Mouse (Mus musculus): Measurements from ENCODE around the gene Tbxas1. TPM values are rescaled to one million over a fixed set of nuclear protein-coding genes. Genes with fewer than 3 reads are reported as not detected.

Tbxas1 gene
- total RNA-seq (2022) = 10 to 100 TPM in 2 of 4 experiments, 1 to 10 TPM in 2; 2.1 to 16.8 (median 7.6) TPM

GRCm38 (mm10) chr6:38875258-38876070 lies at the start of gene Tbxas1:
Gene Tbxas1, plus strand, starts transcription at chr6:38875404.
- peak in 1 of 2 experiments; percentile 35 for DNase-seq (ENCODE audit: low spot score in 2 of 2)

GRCm38 (mm10) chr6:38825886-38826285 lies 49.3 kb upstream of the Tbxas1 start:
- DNase-seq (ENCODE audit: low spot score in 2 of 2) = no peak

- no peak for DNase-seq (ENCODE audit: low spot score in 2 of 2)
Observed at GRCm38 (mm10) chr6:38826857-38827256, 48.3 kb upstream of the Tbxas1 start.

DNA sequence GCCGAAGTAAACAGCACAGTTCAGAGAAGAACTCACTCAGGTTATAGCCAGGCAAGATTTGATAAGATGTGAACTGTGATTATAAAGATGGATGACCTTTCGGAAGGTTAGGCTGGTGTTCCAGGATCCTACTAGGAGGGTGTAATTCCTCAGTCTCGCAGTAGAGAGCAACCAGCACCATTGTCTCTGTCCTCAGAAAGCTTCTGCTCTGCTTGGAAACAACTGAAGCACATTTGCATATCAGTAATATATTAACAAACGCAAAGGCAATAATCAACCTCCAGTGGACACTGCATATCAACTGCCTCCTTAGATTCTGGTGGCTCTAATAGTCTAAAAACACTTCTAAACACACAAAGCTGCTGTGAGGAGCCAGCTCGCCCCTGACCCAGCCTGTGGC lies 47.8 kb upstream of the Tbxas1 start:
- DNase-seq (ENCODE audit: low spot score in 2 of 2) = no peak

DNA sequence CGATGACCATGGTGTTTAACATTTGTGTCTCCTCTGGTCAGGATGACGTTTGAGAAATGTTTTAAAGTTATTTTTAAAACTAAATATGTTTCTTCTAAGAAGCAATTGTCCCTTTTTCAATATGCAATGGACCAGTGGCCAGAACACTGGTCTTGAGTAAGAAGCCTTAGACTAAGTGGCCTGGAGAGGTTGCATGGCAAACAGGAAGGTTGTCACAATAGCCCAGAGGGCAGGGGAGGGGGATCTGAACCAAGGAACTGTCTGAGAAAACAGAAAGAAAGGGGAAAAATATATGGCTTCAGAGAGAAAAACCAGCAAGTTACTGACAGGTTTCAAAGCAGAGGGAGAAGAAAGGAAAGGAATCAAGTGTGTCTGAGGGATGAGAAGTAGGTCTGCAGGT lies 47.0 kb upstream of the Tbxas1 start:
- no peak for DNase-seq (ENCODE audit: low spot score in 2 of 2)

DNA sequence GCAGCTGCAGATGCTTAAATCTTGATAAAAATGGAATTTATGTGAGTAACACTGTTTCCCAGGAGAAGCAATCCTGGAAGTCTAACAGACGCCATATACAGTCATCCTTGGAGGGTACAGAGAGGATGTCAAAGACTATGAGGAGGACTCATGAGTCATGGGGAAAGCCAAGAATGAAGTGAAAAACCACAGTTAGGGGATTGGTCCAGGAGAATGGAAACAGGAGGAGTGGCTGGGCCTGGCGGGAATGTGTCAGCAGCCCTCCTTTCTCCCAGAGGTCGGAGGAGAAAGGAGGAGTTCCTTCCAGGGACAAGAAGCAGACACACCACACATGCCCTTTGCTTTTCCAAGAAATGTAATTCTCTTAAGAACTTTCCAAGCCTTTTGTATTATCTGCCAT lies 45.8 kb upstream of the Tbxas1 start:
- no peak for DNase-seq (ENCODE audit: low spot score in 2 of 2)

DNA sequence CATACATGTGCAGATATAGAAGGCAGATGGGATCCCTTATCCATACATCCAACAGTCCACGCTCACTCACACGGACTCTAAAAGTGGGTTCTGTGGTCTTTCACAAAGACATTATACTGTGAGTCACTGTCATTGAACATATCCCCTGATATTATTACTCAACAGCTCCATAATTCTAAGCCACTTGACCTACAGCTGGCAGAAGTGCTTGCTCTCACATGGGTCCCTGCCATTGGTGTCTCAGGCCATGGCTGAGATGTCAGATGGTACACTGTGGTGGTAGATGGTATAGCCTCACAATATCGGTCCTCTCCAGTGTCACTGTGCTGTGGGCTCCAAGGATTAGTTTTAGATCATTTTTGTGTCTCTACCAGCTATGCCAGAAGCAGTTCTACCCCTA lies 41.5 kb upstream of the Tbxas1 start:
- DNase-seq (ENCODE audit: low spot score in 2 of 2) = no peak

DNA sequence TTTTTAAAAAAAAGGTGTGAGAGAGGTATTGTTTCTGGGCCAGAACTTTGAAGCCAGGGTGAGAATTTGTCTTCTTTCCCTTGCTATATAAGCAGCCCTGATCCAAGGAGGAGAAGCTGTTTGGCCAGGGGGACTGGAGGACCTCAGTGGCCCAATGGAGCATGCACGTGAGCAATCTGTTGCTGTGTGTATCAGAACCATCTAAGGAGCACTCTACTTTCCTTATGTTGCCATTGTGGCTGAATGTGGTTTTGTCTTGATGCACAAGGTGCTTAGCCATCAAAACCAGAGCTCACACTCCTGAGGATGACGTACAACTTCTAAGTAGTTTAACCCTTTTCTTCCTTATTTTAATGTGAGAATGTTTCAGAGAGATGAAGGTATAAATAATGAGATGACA lies 40.5 kb upstream of the Tbxas1 start:
- DNase-seq (ENCODE audit: low spot score in 2 of 2) = no peak

DNA sequence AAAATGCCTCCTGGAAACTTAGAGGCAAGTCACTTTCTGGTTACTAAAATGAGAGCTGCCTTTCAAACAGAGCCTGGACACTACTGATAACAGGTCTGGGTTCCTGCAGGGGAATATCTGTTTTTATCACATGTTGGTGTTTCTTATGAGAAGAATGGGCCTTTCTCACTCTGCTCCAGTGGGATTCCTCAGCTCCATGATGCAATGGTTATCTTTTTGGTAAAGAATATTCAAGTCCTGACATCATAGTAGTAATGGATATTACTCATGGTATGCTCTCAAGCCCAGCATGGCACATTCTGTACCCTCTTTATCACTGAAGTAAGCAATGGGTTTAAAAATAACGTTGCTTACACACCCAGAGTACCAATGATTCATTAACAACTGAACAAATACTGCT lies 40.0 kb upstream of the Tbxas1 start:
- DNase-seq (ENCODE audit: low spot score in 2 of 2) = no peak

DNA sequence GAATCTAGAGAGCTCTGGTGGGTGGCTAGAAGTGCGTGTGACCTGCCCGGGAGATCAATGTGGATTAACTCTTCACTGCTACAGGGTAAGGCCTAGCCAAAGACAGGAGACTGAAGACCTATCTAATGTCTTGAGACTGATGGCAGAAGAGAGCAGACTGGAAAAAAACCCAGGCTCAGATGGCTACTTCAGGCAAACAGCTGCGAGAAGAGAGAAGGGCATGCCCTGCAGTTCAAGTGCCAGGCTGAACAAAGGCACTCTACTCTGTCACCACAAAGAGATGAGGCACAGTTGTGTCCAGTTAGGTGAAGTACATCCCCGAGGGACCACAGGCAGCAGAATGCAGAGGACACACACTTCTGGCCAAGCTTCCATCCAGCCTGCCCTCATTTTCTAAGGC lies 37.1 kb upstream of the Tbxas1 start:
- no peak for DNase-seq (ENCODE audit: low spot score in 2 of 2)

GRCm38 (mm10) chr6:38839891-38840290 lies 35.3 kb upstream of the Tbxas1 start:
- DNase-seq (ENCODE audit: low spot score in 2 of 2) = no peak

DNA sequence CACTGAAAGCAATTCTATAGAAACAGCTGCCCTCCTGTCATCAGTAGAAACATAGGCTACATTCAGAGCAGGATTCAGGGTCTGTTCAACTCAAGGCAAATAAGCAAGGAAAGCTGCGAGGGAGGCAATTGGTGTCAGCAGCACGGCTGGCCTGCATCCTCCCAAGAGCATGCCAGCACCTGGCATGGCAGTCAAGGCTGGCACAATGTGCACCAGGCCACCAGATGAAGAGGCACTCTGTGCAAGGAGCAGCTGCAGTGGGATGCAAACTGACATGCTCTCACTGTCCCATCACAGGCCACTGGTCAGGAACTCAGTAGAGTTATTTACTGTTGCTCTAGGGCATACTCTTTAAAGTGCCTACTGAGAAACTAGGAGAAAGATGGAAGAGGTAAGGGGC lies 34.8 kb upstream of the Tbxas1 start:
- peak; percentile 50 to 51 for DNase-seq (ENCODE audit: low spot score in 2 of 2)

DNA sequence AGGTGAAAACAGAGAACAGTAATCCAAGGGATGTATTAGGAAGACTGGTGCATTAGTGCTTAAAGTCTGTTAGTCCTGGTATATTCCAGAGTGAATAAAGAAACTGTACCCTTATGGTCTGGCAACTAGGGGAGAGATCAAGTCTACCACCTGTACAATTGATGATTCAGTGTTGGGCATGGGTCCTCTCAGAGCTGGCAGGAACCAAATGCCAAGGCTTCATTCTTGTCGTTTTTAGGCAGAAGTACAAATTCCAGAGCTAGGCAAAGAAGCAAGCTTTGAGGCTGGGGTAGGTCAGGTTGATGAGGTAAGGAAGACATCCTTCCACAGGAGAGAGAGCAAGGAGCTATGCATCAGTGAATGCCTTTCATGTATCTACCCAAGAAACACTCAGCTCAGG lies 34.4 kb upstream of the Tbxas1 start:
- no peak for DNase-seq (ENCODE audit: low spot score in 2 of 2)

DNA sequence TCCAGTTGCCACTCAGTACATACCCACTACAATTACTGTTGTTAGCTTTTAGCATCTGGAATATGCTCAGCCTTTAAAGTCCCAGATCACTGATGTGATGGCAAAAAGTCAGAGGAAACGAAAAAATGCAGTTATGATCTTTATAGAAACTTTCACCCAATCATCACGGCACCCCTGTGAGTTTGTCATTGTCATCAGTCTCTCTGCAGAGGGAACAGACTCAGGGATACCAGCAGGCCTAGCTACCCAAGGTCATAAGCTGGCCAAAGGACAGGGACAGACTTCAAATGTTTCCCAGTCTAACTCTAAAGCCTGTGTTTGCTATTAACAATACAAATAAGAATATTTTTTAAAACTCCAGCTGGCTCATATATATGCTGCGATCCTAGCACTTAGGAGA lies 33.7 kb upstream of the Tbxas1 start:
- DNase-seq (ENCODE audit: low spot score in 2 of 2) = no peak

- no peak for DNase-seq (ENCODE audit: low spot score in 2 of 2)
Observed at GRCm38 (mm10) chr6:38845117-38845516, 30.1 kb upstream of the Tbxas1 start.

- no peak for DNase-seq (ENCODE audit: low spot score in 2 of 2)
Observed at GRCm38 (mm10) chr6:38845876-38846275, 29.3 kb upstream of the Tbxas1 start.

DNA sequence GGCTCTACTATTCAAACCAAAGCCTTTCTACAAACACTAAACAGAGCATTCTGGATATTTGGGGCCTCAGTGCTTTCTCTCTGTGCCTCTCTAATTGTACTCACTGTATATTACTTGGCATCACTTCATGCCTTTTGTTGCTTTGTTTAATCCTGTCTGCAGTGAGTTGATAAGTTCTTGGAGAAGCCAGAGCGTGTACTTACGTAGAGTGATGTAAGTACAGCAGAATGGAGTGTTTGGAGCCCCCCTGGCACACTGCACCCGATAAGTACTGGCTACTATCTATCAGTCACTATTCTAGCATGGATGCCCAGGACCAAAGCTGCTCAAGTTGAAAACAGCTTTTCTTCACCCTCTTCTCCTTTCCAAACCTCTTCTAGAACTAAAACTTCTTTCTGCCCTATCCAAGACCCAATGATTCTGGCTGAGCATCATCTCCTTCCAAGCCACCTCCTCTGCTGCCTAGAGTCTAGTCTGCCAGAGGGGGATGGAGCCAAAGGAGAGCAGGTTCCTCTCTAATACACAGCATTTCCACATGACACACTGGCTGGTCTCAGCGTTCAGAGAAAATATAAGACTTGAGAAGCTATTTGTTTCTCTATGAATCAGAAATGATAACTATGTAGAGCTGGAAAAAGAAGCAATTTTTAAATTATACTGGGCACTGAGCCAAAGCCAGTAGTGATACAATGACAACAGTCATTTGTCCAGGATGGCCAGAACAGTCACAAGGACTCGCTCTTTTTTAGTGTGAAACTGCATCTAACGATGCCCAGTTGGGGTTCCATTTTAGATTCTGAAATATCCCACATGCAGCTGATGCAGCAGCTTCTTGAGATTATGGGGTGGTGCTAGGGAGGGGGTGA lies 28.6 kb upstream of the Tbxas1 start:
- no peak for DNase-seq (ENCODE audit: low spot score in 2 of 2)

- DNase-seq (ENCODE audit: low spot score in 2 of 2) = no peak
Observed at GRCm38 (mm10) chr6:38847447-38847846, 27.8 kb upstream of the Tbxas1 start.

DNA sequence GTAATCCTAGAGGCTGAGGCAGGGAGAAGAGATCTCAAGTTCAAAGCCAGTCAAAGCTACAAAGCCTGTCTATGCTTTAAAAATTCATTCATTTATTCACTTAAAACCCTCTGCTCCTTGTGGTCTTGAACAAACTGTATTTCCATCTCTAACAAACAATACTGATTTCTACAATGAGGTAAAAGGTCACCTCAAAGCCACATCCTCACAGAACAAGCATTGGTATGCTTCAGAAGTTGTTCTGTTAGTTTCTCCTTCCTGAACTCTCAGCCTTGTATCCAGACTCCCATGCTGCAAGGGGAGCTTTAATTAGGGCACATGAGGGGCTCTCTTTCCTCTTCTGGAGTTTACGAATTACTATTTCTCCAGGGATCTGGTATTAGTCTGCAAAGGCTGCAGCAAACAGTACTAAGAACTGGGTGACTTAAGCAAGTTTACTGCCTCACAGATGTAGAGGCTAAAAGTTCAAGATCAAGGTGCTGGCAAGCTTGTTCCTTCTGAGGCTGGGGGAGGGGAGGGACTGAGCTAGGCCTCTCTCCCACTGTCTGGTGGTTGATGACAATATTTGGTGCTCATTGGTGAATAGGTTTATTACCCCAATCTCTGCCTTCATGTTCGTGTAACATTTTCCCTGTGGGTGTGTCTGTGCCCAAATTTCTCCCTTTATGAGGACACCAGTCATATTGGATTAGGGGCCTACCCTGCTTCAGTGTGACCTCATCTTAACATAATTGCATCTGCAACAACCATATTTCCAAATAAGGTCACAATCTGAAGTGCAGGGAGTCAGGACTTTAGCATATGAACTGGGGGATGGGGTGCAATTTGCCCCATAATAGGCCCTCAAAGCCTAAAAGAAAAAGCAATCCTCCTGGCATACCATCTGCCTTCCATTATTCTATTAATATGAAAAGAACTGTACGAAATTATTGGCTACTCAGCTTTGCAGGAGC lies 27.0 kb upstream of the Tbxas1 start:
- DNase-seq (ENCODE audit: low spot score in 2 of 2) = no peak

- no peak for DNase-seq (ENCODE audit: low spot score in 2 of 2)
Observed at GRCm38 (mm10) chr6:38850715-38851259, 24.4 kb upstream of the Tbxas1 start.

GRCm38 (mm10) chr6:38851740-38852139 lies 23.5 kb upstream of the Tbxas1 start:
- no peak for DNase-seq (ENCODE audit: low spot score in 2 of 2)
